In genomic region chr11:45349331-45349730, GRCm38 (mm10) we compare ENCODE assay signal across 15 mouse cellular contexts.
"Had no signal": no experiment of that assay in that cellular context is flagged by ENCODE, and none has a peak within 500 bp of the region (broad histone marks: within the 10 kb centered on the region; RNA-seq: fewer than 3 reads in every experiment).

No protein-coding gene starts in this region.

- H3K27me3 ChIP-seq: limb, embryonic 12.5 days; limb, embryonic 15.5 days; liver, embryonic 12.5 days; liver, embryonic 15.5 days; midbrain, embryonic 12.5 days; midbrain, embryonic 15.5 days; neural tube, embryonic 12.5 days; neural tube, embryonic 15.5 days; stomach, embryonic 15.5 days had no signal

- H3K36me3 ChIP-seq: limb, embryonic 12.5 days; limb, embryonic 15.5 days; liver, embryonic 12.5 days; liver, embryonic 15.5 days; midbrain, embryonic 12.5 days; midbrain, embryonic 15.5 days; neural tube, embryonic 12.5 days; neural tube, embryonic 15.5 days; stomach, embryonic 15.5 days had no signal

- DNase-seq: kidney, adult 18-20 months; kidney, adult 9 months; kidney, postnatal 14 days; kidney, postnatal 4 days; lung, adult 2 months; thymus, postnatal 25 days had no signal
